Mouse (Mus musculus): ENCODE data around the gene Tppp2. TPM values are rescaled to one million over a fixed set of nuclear protein-coding genes. Genes with fewer than 3 reads are reported as not detected.
"Not testable (repeated sequence)": the region's sequence is repeated elsewhere in the genome, so short reads cannot be mapped to it uniquely, and the experiment has no call there.

Tppp2 gene
- polyA plus RNA-seq, 1 experiment from 2014 or later: not detected

- Histone ChIP-seq H3K27me3 (ENCODE audit: insufficient read depth, low read length) (no peaks in the 10 kb centered on the region), H3K4me2 (ENCODE audit: low read depth, low read length) (no peak overlapping the region), H3K9me3 (ENCODE audit: low read length) (no peaks in the 10 kb centered on the region), H3K27ac (ENCODE audit: low read depth) (no peak overlapping the region), H3K4me1 (ENCODE audit: insufficient read depth) (peaks cover 12% of the 10 kb centered on the region), H3K9ac (replicated peaks) (no peak overlapping the region), H3K36me3 (replicated peaks; ENCODE audit: insufficient read depth, low read length) (no peaks in the 10 kb centered on the region), H3K4me3 (ENCODE audit: low read depth, low read length) (no peak overlapping the region)
- no peak for TF ChIP-seq CTCF (IDR thresholded peaks at IDR 0.05; ENCODE audit: low read depth)
- TF ChIP-seq EP300 (IDR thresholded peaks at IDR 0.05; ENCODE audit: low read depth): no peak
- no peak for ATAC-seq
- no peak for DNase-seq
- 69% methylated on average over 2 of the region's 2 CpGs for WGBS (ENCODE audit: insufficient replicate concordance)
Measured at GRCm38 (mm10) chr14:51922910-51923309, 4.7 kb downstream of the Tppp2 start.

- WGBS (ENCODE audit: insufficient replicate concordance): 71% methylated on average over 4 of the region's 4 CpGs
- ATAC-seq: no peak
Measured at GRCm38 (mm10) chr14:51923492-51923891, 5.3 kb downstream of the Tppp2 start.

GRCm38 (mm10) chr14:51926930-51927329, 8.7 kb downstream of the Tppp2 start:
- not testable (repeated sequence) for H3K36me3 ChIP-seq (replicated peaks; ENCODE audit: insufficient read depth, low read length); H3K4me3 ChIP-seq (ENCODE audit: low read depth, low read length); H3K27me3 ChIP-seq (ENCODE audit: insufficient read depth, low read length); DNase-seq; H3K4me2 ChIP-seq (ENCODE audit: low read depth, low read length); H3K9me3 ChIP-seq (ENCODE audit: low read length); H3K9ac ChIP-seq (replicated peaks); ATAC-seq; H3K27ac ChIP-seq (ENCODE audit: low read depth)
- WGBS (ENCODE audit: insufficient replicate concordance): 91% methylated on average over 11 of the region's 11 CpGs
- peaks cover 12% of the 10 kb centered on the region for H3K4me1 ChIP-seq (ENCODE audit: insufficient read depth)

More at GRCm38 (mm10) chr14:51923492-51923891, 5.3 kb downstream of the Tppp2 start:
- Histone ChIP-seq H3K4me3 (ENCODE audit: low read depth, low read length) (no peak overlapping the region), H3K9ac (replicated peaks) (no peak overlapping the region), H3K4me1 (ENCODE audit: insufficient read depth) (peaks cover 12% of the 10 kb centered on the region), H3K9me3 (ENCODE audit: low read length) (no peaks in the 10 kb centered on the region), H3K4me2 (ENCODE audit: low read depth, low read length) (no peak overlapping the region), H3K36me3 (replicated peaks; ENCODE audit: insufficient read depth, low read length) (no peaks in the 10 kb centered on the region), H3K27me3 (ENCODE audit: insufficient read depth, low read length) (no peaks in the 10 kb centered on the region), H3K27ac (ENCODE audit: low read depth) (no peak overlapping the region)
- DNase-seq: no peak
- no peak for TF ChIP-seq CTCF (IDR thresholded peaks at IDR 0.05; ENCODE audit: low read depth)
- no peak for TF ChIP-seq EP300 (IDR thresholded peaks at IDR 0.05; ENCODE audit: low read depth)

GRCm38 (mm10) chr14:51929309-51929943, 11.2 kb downstream of the Tppp2 start:
- Histone ChIP-seq H3K4me2 (ENCODE audit: low read depth, low read length) (peak overlapping the region; percentile 23; the same call in 1 of the 2 replicates), H3K9me3 (ENCODE audit: low read length) (no peaks in the 10 kb centered on the region), H3K4me1 (ENCODE audit: insufficient read depth) (peaks cover 14% of the 10 kb centered on the region), H3K4me3 (ENCODE audit: low read depth, low read length) (no peak overlapping the region), H3K9ac (replicated peaks) (0 out of 2 replicates have a peak overlapping the region, but pooled peaks have one; percentile 16), H3K27me3 (ENCODE audit: insufficient read depth, low read length) (no peaks in the 10 kb centered on the region), H3K27ac (ENCODE audit: low read depth) (peak overlapping the region; percentile 80), H3K36me3 (replicated peaks; ENCODE audit: insufficient read depth, low read length) (no peaks in the 10 kb centered on the region)
- DNase-seq (no peak), ATAC-seq (peak; percentile 64; the same call in 1 of the 2 replicates)
- TF ChIP-seq EP300 (IDR thresholded peaks at IDR 0.05; ENCODE audit: low read depth): peak; percentile 33; the same call in 1 of the 2 replicates
- no peak for TF ChIP-seq CTCF (IDR thresholded peaks at IDR 0.05; ENCODE audit: low read depth)
- 61% methylated on average over 8 of the region's 8 CpGs for whole genome bisulfite sequencing (ENCODE audit: insufficient replicate concordance)

GRCm38 (mm10) chr14:51929968-51930367, 11.7 kb downstream of the Tppp2 start:
- WGBS (ENCODE audit: insufficient replicate concordance): 62% methylated on average over 9 of the region's 9 CpGs
- Histone ChIP-seq H3K9me3 (ENCODE audit: low read length) (no peaks in the 10 kb centered on the region), H3K4me2 (ENCODE audit: low read depth, low read length) (no peak overlapping the region), H3K27ac (ENCODE audit: low read depth) (peak overlapping the region; percentile 80), H3K4me3 (ENCODE audit: low read depth, low read length) (no peak overlapping the region), H3K9ac (replicated peaks) (no peak overlapping the region), H3K36me3 (replicated peaks; ENCODE audit: insufficient read depth, low read length) (no peaks in the 10 kb centered on the region), H3K27me3 (ENCODE audit: insufficient read depth, low read length) (no peaks in the 10 kb centered on the region), H3K4me1 (ENCODE audit: insufficient read depth) (peaks cover 14% of the 10 kb centered on the region)
- no peak for TF ChIP-seq CTCF (IDR thresholded peaks at IDR 0.05; ENCODE audit: low read depth)
- no peak for TF ChIP-seq EP300 (IDR thresholded peaks at IDR 0.05; ENCODE audit: low read depth)
- ATAC-seq (no peak), DNase-seq (no peak)

- no peak overlapping the region for H3K4me2 ChIP-seq (ENCODE audit: low read depth, low read length)
- H3K9me3 ChIP-seq (ENCODE audit: low read length): no peaks in the 10 kb centered on the region
- H3K4me3 ChIP-seq (ENCODE audit: low read depth, low read length): no peak overlapping the region
- H3K9ac ChIP-seq (replicated peaks): no peak overlapping the region
- ATAC-seq (peak; percentile 72), DNase-seq (peak; percentile 48)
- H3K27me3 ChIP-seq (ENCODE audit: insufficient read depth, low read length): no peaks in the 10 kb centered on the region
- TF ChIP-seq EP300 (IDR thresholded peaks at IDR 0.05; ENCODE audit: low read depth): no peak
- peak; percentile 81 for TF ChIP-seq CTCF (IDR thresholded peaks at IDR 0.05; ENCODE audit: low read depth)
- WGBS (ENCODE audit: insufficient replicate concordance): 36% methylated on average over 5 of the region's 5 CpGs
- no peak overlapping the region for H3K27ac ChIP-seq (ENCODE audit: low read depth)
- peaks cover 14% of the 10 kb centered on the region for H3K4me1 ChIP-seq (ENCODE audit: insufficient read depth)
- no peaks in the 10 kb centered on the region for H3K36me3 ChIP-seq (replicated peaks; ENCODE audit: insufficient read depth, low read length)
Measured at GRCm38 (mm10) chr14:51930824-51931223, 12.6 kb downstream of the Tppp2 start.

Data from liver, postnatal 0 days (tissue).